Mouse (Mus musculus) kidney, embryonic 16.5 days (tissue): ENCODE measurements at regions not wholly inside any gene's neighbourhood (a gene's known extent, or its start where the extent isn't known, plus 50 kb on each side); places are given as distances from the start of the nearest gene placed in this dataset.

ENCODE experiments used
- ATAC-seq: fragments of 200-750 bp; cut with Nextera tagmentation; 2 replicates; pipeline ENCODE4 v1.8.0; 2017; ENCODE audit warnings: moderate TSS enrichment; ENCODE audit not compliant: low FRiP score, low TSS enrichment
- H3K27ac ChIP-seq: fragments of 300-500 bp; sonication (generic); 2 replicates; pipeline ENCODE4 v1.5.1; 2014; ENCODE audit warnings: low read length
- H3K27me3 ChIP-seq: fragments of 300-500 bp; sonication (generic); 2 replicates; pipeline ENCODE4 v1.6.1; 2014; ENCODE audit warnings: low read length, control low read depth, mixed read lengths; ENCODE audit not compliant: insufficient read depth
- H3K36me3 ChIP-seq: fragments of 300-500 bp; sonication (generic); 2 replicates; pipeline ENCODE4 v1.6.1; 2014; ENCODE audit warnings: low read length, control low read depth, mixed read lengths; ENCODE audit not compliant: insufficient read depth
- H3K4me1 ChIP-seq: fragments of 300-500 bp; sonication (generic); 2 replicates; pipeline ENCODE4 v1.6.1; 2014; ENCODE audit warnings: low read length, control low read depth, mixed read lengths; ENCODE audit not compliant: insufficient read depth
- H3K4me2 ChIP-seq: fragments of 300-500 bp; sonication (generic); replicated peaks from 2 replicates; pipeline ENCODE4 v1.6.1; 2014; ENCODE audit warnings: low read depth, low read length
- H3K4me3 ChIP-seq: fragments of 300-500 bp; sonication (generic); 2 replicates; pipeline ENCODE4 v1.5.1; 2014; ENCODE audit warnings: mild to moderate bottlenecking, low read length
- H3K9ac ChIP-seq: fragments of 300-500 bp; sonication (generic); replicated peaks from 2 replicates; pipeline ENCODE4 v1.6.1; 2014; ENCODE audit warnings: low read length
- H3K9me3 ChIP-seq: fragments of 300-500 bp; sonication (generic); 2 replicates; pipeline ENCODE4 v1.6.1; 2016; ENCODE audit warnings: low read length, control low read depth
- WGBS: fragments of 180-500 bp; shearing (Covaris S2); extraction: QIAGEN DNeasy Blood & Tissue Kit; methylation state at CpG from one replicate; pipeline ENCODE4 v1.1.7; 2014; 5-methylcytosine and 5-hydroxymethylcytosine counted together

GRCm38 (mm10) chr8:26600127-26600526 lies 377.0 kb upstream of the Zfp703 start:
- no peak overlapping the region for H3K9ac ChIP-seq
- ATAC-seq, result no peak
- 0 out of 2 replicates have a peak, but pooled peaks cover 5% of the 10 kb centered on the region for H3K27me3 ChIP-seq
- peaks cover 12% of the 10 kb centered on the region for H3K4me1 ChIP-seq
- H3K27ac ChIP-seq, result no peak overlapping the region
- 90% methylated on average over 9 of the region's 9 CpGs for WGBS
- H3K9me3 ChIP-seq, result no peaks in the 10 kb centered on the region
- no peak overlapping the region for H3K4me2 ChIP-seq
- H3K4me3 ChIP-seq, result no peak overlapping the region
- no peaks in the 10 kb centered on the region for H3K36me3 ChIP-seq

- no peak overlapping the region for H3K9ac ChIP-seq
- no peak overlapping the region for H3K4me2 ChIP-seq
- 90% methylated on average over 1 of the region's 1 CpGs for WGBS
- no peaks in the 10 kb centered on the region for H3K27me3 ChIP-seq
- no peaks in the 10 kb centered on the region for H3K4me1 ChIP-seq
- H3K27ac ChIP-seq, result no peak overlapping the region
- peaks cover 6% of the 10 kb centered on the region; the same call in 1 of the 2 replicates for H3K9me3 ChIP-seq
- no peaks in the 10 kb centered on the region for H3K36me3 ChIP-seq
- ATAC-seq, result no peak
- no peak overlapping the region for H3K4me3 ChIP-seq
Measured at GRCm38 (mm10) chr8:26608001-26608400, 369.1 kb upstream of the Zfp703 start.

DNA sequence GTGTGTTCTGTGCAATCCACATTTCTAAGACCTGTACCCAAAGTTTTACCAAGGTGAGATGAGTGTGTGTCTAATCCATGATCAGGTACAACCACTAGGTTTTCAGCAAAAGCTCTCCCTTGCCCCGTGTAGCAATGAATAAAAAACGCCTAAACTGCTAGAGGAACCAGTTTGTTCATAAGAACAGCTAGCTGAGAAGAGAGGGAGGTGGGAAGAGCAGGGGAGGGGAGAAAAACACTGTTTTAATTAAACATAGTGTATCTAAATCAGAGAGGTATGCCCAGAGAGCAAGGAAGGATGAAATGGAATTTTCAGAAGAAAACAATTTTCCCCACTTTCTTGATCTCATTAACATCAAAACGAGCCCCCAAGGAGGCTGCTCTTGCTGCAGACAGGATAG lies 368.5 kb upstream of the Zfp703 start:
- Histone ChIP-seq H3K4me3 (no peak overlapping the region), H3K9me3 (peaks cover 6% of the 10 kb centered on the region; the same call in 1 of the 2 replicates), H3K9ac (no peak overlapping the region), H3K4me2 (no peak overlapping the region), H3K27ac (no peak overlapping the region), H3K27me3 (no peaks in the 10 kb centered on the region), H3K36me3 (no peaks in the 10 kb centered on the region), H3K4me1 (no peaks in the 10 kb centered on the region)
- no peak for ATAC-seq
- WGBS, result 61% methylated on average over 3 of the region's 3 CpGs

- Histone ChIP-seq H3K4me1 (no peaks in the 10 kb centered on the region), H3K9ac (no peak overlapping the region), H3K9me3 (peaks cover 5% of the 10 kb centered on the region), H3K27ac (no peak overlapping the region), H3K36me3 (no peaks in the 10 kb centered on the region), H3K4me2 (no peak overlapping the region), H3K4me3 (no peak overlapping the region), H3K27me3 (no peaks in the 10 kb centered on the region)
- no peak for ATAC-seq
Measured at GRCm38 (mm10) chr8:26612153-26612552, 365.0 kb upstream of the Zfp703 start.

- H3K27ac ChIP-seq, result no peak overlapping the region
- peaks cover 4% of the 10 kb centered on the region; the same call in 1 of the 2 replicates for H3K27me3 ChIP-seq
- peak overlapping the region; percentile 17; the same call in 1 of the 2 replicates for H3K4me3 ChIP-seq
- peaks cover 38% of the 10 kb centered on the region for H3K4me1 ChIP-seq
- WGBS, result 4% methylated on average over 12 of the region's 12 CpGs
- no peaks in the 10 kb centered on the region for H3K9me3 ChIP-seq
- peak overlapping the region; percentile 38 for H3K4me2 ChIP-seq
- peak overlapping the region; percentile 13; the same call in 1 of the 2 replicates for H3K9ac ChIP-seq
- peak; percentile 54 for ATAC-seq
- H3K36me3 ChIP-seq, result no peaks in the 10 kb centered on the region
Measured at GRCm38 (mm10) chr8:26622311-26623052, 354.6 kb upstream of the Zfp703 start.

DNA sequence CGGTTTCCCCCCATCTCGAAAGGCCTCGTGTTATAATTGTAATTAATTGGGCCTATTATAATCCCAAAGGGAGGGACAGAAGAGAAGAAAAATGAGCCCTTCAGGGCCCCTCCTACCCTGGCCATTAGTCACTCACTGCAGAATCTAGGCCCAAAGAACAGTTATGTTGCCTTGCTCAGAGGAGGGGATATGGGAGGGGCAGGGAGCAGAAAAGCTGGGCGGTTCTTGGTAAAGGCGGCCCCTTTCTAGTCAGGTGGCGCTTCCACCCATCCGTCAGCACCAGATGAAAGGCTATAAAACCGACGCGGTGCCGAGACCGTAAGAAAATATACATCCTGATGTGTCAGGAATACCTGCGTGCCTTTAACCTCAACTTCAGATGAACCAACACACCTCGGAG lies 350.9 kb upstream of the Zfp703 start:
- 11% methylated on average over 14 of the region's 14 CpGs for WGBS
- no peak overlapping the region; the same call in 1 of the 2 replicates for H3K27ac ChIP-seq

DNA sequence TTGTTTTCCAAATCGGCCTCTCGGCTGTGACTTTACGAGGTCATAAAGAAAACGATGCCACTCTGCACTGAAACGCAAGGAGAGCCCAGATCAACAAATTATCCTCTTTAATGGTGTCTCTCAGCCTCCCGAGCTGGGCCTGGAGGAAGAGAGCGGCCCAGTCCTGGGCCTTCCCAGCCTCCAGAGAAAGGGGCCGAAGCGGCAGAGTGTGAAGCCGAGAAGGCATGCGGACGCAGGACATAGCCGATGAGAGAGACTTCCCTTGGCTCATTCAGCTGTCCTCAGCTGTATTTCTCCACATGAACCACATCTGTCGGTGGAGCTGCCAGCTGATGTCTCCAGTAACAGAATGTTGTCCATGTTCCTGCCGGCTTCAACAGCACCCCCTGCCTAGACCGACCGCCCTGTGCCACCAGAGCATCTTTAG lies 350.5 kb upstream of the Zfp703 start:
- Histone ChIP-seq H3K36me3 (no peaks in the 10 kb centered on the region), H3K4me1 (peaks cover 40% of the 10 kb centered on the region), H3K27ac (peak overlapping the region; percentile 72), H3K9ac (peak overlapping the region; percentile 37), H3K4me2 (peak overlapping the region; percentile 37), H3K27me3 (peaks cover 7% of the 10 kb centered on the region; the same call in 1 of the 2 replicates), H3K9me3 (no peaks in the 10 kb centered on the region), H3K4me3 (peak overlapping the region; percentile 22)
- WGBS, result 9% methylated on average over 17 of the region's 17 CpGs
- peak; percentile 32 for ATAC-seq

More for the DNA sequence above, 350.9 kb upstream of the Zfp703 start:
- Histone ChIP-seq H3K9ac (no peak overlapping the region), H3K4me3 (peak overlapping the region; percentile 22), H3K36me3 (no peaks in the 10 kb centered on the region), H3K4me2 (peak overlapping the region; percentile 37), H3K4me1 (peaks cover 42% of the 10 kb centered on the region), H3K27me3 (peaks cover 7% of the 10 kb centered on the region; the same call in 1 of the 2 replicates), H3K9me3 (no peaks in the 10 kb centered on the region)
- peak; percentile 77 for ATAC-seq

DNA sequence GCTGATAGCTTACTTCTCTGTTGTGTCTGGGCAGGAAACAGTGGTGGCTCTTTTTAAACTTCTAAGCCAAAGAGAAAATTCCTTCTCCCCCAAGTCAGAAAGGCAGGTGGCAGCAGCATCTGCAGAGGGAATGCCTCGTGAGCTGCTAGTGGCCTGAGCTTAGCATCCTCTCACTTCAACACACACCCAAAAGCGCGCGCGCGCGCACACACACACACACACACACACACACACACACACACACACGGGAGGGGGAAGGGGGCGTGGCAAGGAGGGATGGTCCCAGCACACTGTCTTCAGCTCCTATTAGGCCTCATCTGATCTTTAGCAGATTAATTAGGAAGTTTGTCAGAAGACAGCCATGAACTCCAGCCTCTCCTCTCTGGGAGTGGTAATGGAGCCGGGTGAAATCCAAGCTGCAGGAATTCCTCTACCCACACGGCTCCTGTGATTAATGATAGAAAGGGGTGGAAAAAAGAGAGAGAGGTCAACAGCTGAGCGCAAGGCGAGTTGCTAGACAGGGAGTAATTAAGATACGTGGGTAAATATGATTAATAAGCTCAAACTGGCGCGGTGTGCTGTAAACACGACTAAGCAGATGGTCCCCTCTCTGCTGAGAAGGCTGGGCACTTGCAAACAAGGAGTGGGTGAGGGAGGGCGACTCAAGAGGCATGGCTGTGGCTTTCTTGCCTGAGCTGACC lies 349.8 kb upstream of the Zfp703 start:
- Histone ChIP-seq H3K9me3 (no peaks in the 10 kb centered on the region), H3K4me2 (peak overlapping the region; percentile 37), H3K36me3 (no peaks in the 10 kb centered on the region), H3K4me3 (no peak overlapping the region), H3K27ac (peak overlapping the region; percentile 72), H3K9ac (peak overlapping the region; percentile 37; the same call in 1 of the 2 replicates), H3K4me1 (peaks cover 33% of the 10 kb centered on the region), H3K27me3 (peaks cover 7% of the 10 kb centered on the region; the same call in 1 of the 2 replicates)
- peak; percentile 82; the same call in 1 of the 2 replicates for ATAC-seq
- 9% methylated on average over 17 of the region's 18 CpGs for WGBS

- Histone ChIP-seq H3K9me3 (no peaks in the 10 kb centered on the region), H3K36me3 (no peaks in the 10 kb centered on the region), H3K4me1 (peaks cover 22% of the 10 kb centered on the region), H3K9ac (no peak overlapping the region), H3K4me3 (no peak overlapping the region), H3K27ac (no peak overlapping the region), H3K27me3 (peaks cover 3% of the 10 kb centered on the region; the same call in 1 of the 2 replicates), H3K4me2 (no peak overlapping the region)
- no peak for ATAC-seq
- WGBS, result 95% methylated on average over 2 of the region's 2 CpGs
Measured at GRCm38 (mm10) chr8:26630544-26630943, 346.6 kb upstream of the Zfp703 start.
